Mouse (Mus musculus) layer of hippocampus, adult 8-10 months (tissue): ENCODE results near the gene Gm47841. TPM values are rescaled to one million over a fixed set of nuclear protein-coding genes. Genes with fewer than 3 reads are reported as not detected.
A peak's percentile ranks its signal among the peaks of the same experiment; 100 is the strongest.

ENCODE experiments used
- DNase-seq, 2 experiments: peaks; one replicate each; pipeline ENCODE4 v3.0.0; 2022; ENCODE audit warnings: low spot score in 2 of 2
- total RNA-seq, 4 experiments: library from RNA; stranded (reverse); gene quantifications; 2 replicates each; pipeline ENCODE4 v1.2.4; 2022

The Gm47841 gene
- total RNA-seq: not detected

- no peak for DNase-seq
These were observed at the start of gene Gm47841 for GRCm38 (mm10) chr15:101047194-101047555. Gene Gm47841, minus strand, starts transcription at chr15:101047397.

- no peak for DNase-seq
These were observed 48.2 kb upstream of the Gm47841 start for GRCm38 (mm10) chr15:101095392-101095791.

- DNase-seq: no peak
These were observed 47.8 kb upstream of the Gm47841 start for GRCm38 (mm10) chr15:101094979-101095378.

GRCm38 (mm10) chr15:101093988-101094387 lies 46.8 kb upstream of the Gm47841 start:
- no peak for DNase-seq

GRCm38 (mm10) chr15:101092829-101093648 lies 45.8 kb upstream of the Gm47841 start:
- DNase-seq: peak; percentile 48 to 70

- no peak for DNase-seq
These were observed 45.1 kb upstream of the Gm47841 start for GRCm38 (mm10) chr15:101092121-101092828.

GRCm38 (mm10) chr15:101091551-101091950 lies 44.4 kb upstream of the Gm47841 start:
- DNase-seq: no peak

- no peak for DNase-seq
These were observed 41.1 kb upstream of the Gm47841 start for GRCm38 (mm10) chr15:101088291-101088690.

- DNase-seq: no peak
These were observed 39.8 kb upstream of the Gm47841 start for GRCm38 (mm10) chr15:101086956-101087355.

GRCm38 (mm10) chr15:101086451-101086850 lies 39.3 kb upstream of the Gm47841 start:
- no peak for DNase-seq

- no peak for DNase-seq
These were observed 37.3 kb upstream of the Gm47841 start for GRCm38 (mm10) chr15:101084499-101084898.

GRCm38 (mm10) chr15:101082236-101082635 lies 35.0 kb upstream of the Gm47841 start:
- DNase-seq: no peak

- no peak for DNase-seq
These were observed 33.9 kb upstream of the Gm47841 start for GRCm38 (mm10) chr15:101081035-101081548.

- no peak for DNase-seq
These were observed 32.9 kb upstream of the Gm47841 start for GRCm38 (mm10) chr15:101080031-101080520.

GRCm38 (mm10) chr15:101078731-101079156 lies 31.5 kb upstream of the Gm47841 start:
- DNase-seq: peak; percentile 58 to 67

GRCm38 (mm10) chr15:101077813-101078730 lies 30.9 kb upstream of the Gm47841 start, which contains the start of gene Fignl2:
Gene Fignl2, minus strand, starts transcription at chr15:101078567.
- DNase-seq: no peak

GRCm38 (mm10) chr15:101077001-101077812 lies 30.0 kb upstream of the Gm47841 start:
- no peak for DNase-seq

GRCm38 (mm10) chr15:101076071-101077000 lies 29.1 kb upstream of the Gm47841 start:
- no peak for DNase-seq

GRCm38 (mm10) chr15:101075656-101076055 lies 28.5 kb upstream of the Gm47841 start:
- DNase-seq: no peak
